Mouse (Mus musculus) heart, embryonic 16.5 days (tissue): ENCODE measurements around the gene Paqr3. TPM values are rescaled to one million over a fixed set of nuclear protein-coding genes. Genes with fewer than 3 reads are reported as not detected.

Experiments used
- ATAC-seq: fragments of 200-750 bp; cut with Nextera tagmentation; replicated peaks from 2 replicates; pipeline ENCODE4 v1.8.0; 2017; ENCODE audit warnings: moderate number of reproducible peaks; ENCODE audit not compliant: insufficient read depth, low FRiP score; ENCODE audit errors: extremely low read depth
- H3K27ac ChIP-seq: fragments of 300-500 bp; sonication (generic); 2 replicates; pipeline ENCODE4 v1.5.1; 2014; ENCODE audit warnings: mild to moderate bottlenecking, low read length, control low read depth, moderate library complexity
- H3K27me3 ChIP-seq: fragments of 300-500 bp; sonication (generic); 2 replicates; pipeline ENCODE4 v1.6.1; 2014; ENCODE audit warnings: low read length, mixed read lengths; ENCODE audit not compliant: control insufficient read depth, insufficient read depth
- H3K36me3 ChIP-seq: fragments of 300-500 bp; sonication (generic); 2 replicates; pipeline ENCODE4 v1.6.1; 2014; ENCODE audit not compliant: control insufficient read depth, insufficient read depth
- H3K4me1 ChIP-seq: fragments of 300-500 bp; sonication (generic); 2 replicates; pipeline ENCODE4 v1.6.1; 2014; ENCODE audit warnings: low read length, mixed read lengths; ENCODE audit not compliant: control insufficient read depth, insufficient read depth
- H3K4me2 ChIP-seq: fragments of 300-500 bp; sonication (generic); 2 replicates; pipeline ENCODE4 v1.6.1; 2014; ENCODE audit warnings: low read depth, mild to moderate bottlenecking, control low read depth, low read length
- H3K4me3 ChIP-seq: fragments of 300-500 bp; sonication (generic); 2 replicates; pipeline ENCODE4 v1.5.1; 2014; ENCODE audit warnings: mild to moderate bottlenecking, control low read depth, low read length
- H3K9ac ChIP-seq: fragments of 300-500 bp; sonication (generic); 2 replicates; pipeline ENCODE4 v1.6.1; 2014; ENCODE audit warnings: low read length, control low read depth
- H3K9me3 ChIP-seq: fragments of 300-500 bp; sonication (generic); replicated peaks from 2 replicates; pipeline ENCODE4 v1.6.1; 2016; ENCODE audit warnings: low read length; ENCODE audit not compliant: control insufficient read depth
- WGBS: fragments of 180-500 bp; shearing (Covaris S2); extraction: QIAGEN DNeasy Blood & Tissue Kit; methylation state at CpG from one replicate; pipeline ENCODE4 v1.1.7; 2014; 5-methylcytosine and 5-hydroxymethylcytosine counted together
- polyA plus RNA-seq: library from polyadenylated mRNA; unstranded; fragments of >200 nt; fragmentation: Nextera tagmentation; extraction: Ambion mirVana; gene quantifications from 2 replicates; pipeline ENCODE4 v1.2.1, GENCODE M21; 2015

The Paqr3 gene
- polyA plus RNA-seq, 1 experiment from 2014 or later, result 1.6 TPM

DNA sequence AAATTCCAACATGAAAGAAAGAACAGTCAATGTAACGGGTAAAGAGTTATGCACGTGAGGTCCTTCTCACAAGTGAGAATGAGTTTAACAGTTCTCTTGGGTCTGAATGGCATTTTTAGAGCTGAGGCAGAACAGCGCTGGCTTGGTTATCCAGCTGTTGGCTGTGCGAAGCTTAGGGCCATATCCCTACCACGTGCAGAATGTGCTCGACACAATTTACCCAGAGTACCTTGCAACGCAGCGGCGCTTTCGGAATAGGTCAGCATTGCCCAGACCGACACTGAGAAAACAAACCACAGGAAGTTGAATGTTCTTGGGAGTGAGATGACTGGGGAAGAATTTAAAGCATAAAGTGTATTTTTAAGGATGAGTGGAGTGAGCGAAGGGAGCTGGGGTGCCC lies 13.6 kb upstream of the Paqr3 start:
- no peaks in the 10 kb centered on the region for H3K36me3 ChIP-seq
- no peak overlapping the region for H3K27ac ChIP-seq
- H3K4me1 ChIP-seq, result no peaks in the 10 kb centered on the region
- H3K27me3 ChIP-seq, result peaks cover 7% of the 10 kb centered on the region
- no peak overlapping the region for H3K9ac ChIP-seq
- no peaks in the 10 kb centered on the region for H3K9me3 ChIP-seq
- 71% methylated on average over 12 of the region's 12 CpGs for whole genome bisulfite sequencing
- H3K4me2 ChIP-seq, result no peak overlapping the region
- no peak for ATAC-seq
- H3K4me3 ChIP-seq, result no peak overlapping the region

DNA sequence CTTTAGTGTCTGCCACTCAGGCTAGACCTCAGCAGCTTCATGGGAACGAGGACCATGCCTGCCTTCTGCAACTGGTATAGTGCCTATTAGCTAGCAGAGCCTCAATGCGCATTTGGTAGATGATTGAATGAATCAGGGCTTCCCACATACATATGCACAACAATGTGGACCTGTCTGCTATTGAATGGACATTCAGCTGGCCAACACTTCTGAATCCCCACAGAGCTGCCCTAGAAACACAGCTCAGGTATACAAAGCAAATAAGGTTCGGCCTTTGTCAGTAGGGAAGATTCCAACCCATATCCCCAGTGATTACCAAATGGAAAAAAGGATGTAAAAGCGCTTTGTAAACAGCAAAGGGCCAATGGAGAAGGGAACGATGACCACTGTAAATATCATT lies 699 bp downstream of the Paqr3 start:
- Histone ChIP-seq H3K27me3 (no peaks in the 10 kb centered on the region), H3K4me1 (peaks cover 6% of the 10 kb centered on the region), H3K4me3 (peak overlapping the region; percentile 74), H3K4me2 (peak overlapping the region; percentile 88), H3K36me3 (no peaks in the 10 kb centered on the region), H3K9me3 (no peaks in the 10 kb centered on the region), H3K9ac (peak overlapping the region; percentile 81), H3K27ac (no peak overlapping the region)
- ATAC-seq, result no peak
- 19% methylated on average over 5 of the region's 5 CpGs for WGBS

DNA sequence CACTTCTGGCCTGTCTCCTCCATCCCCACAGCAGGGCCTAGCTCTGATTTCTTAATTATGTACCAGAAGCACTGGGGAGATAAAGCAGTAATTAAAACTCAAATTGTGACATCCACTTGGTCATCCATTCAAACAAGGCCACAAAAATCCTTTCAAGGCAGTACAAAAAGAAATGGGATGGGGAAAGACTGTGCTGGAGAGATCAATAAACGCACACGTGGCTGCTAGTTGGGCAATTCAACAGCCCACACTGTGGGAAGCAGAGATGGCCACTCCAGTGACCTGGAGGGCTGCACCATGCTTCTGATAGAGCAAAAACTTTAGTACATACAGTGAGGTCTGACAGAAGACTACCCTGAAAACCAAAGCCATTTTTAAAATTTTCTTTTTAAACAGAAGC lies 1.3 kb downstream of the Paqr3 start:
- WGBS, result 67% methylated on average over 2 of the region's 2 CpGs
- no peaks in the 10 kb centered on the region for H3K36me3 ChIP-seq
- no peak overlapping the region for H3K9ac ChIP-seq
- no peaks in the 10 kb centered on the region for H3K27me3 ChIP-seq
- no peak overlapping the region for H3K4me3 ChIP-seq
- no peak overlapping the region for H3K4me2 ChIP-seq
- ATAC-seq, result no peak
- peaks cover 6% of the 10 kb centered on the region for H3K4me1 ChIP-seq
- H3K27ac ChIP-seq, result no peak overlapping the region
- H3K9me3 ChIP-seq, result no peaks in the 10 kb centered on the region

DNA sequence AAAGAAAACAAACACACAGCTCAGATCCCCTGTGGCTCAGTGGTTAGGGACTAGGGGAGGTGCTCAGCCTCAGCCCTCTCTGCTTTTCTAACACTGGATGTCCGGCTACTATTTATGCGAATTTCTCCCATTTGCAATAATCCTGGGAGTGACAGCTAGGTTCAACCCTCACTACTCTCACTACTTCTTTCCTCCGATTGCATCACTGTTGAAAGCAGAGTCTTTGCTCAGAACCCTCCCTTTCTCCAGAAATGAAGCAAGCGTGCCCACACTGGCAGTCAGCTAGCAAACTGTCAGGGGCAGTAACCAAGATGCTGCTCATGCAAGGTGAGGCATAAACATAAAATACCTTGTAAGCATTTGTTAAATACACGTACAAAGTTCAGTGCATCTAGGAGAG lies 3.1 kb downstream of the Paqr3 start:
- H3K4me1 ChIP-seq, result peaks cover 6% of the 10 kb centered on the region
- WGBS, result 84% methylated on average over 5 of the region's 5 CpGs
- H3K4me3 ChIP-seq, result no peak overlapping the region
- H3K27me3 ChIP-seq, result no peaks in the 10 kb centered on the region
- no peaks in the 10 kb centered on the region for H3K9me3 ChIP-seq
- ATAC-seq, result no peak
- no peak overlapping the region for H3K4me2 ChIP-seq
- no peak overlapping the region for H3K9ac ChIP-seq
- H3K36me3 ChIP-seq, result no peaks in the 10 kb centered on the region
- no peak overlapping the region for H3K27ac ChIP-seq

DNA sequence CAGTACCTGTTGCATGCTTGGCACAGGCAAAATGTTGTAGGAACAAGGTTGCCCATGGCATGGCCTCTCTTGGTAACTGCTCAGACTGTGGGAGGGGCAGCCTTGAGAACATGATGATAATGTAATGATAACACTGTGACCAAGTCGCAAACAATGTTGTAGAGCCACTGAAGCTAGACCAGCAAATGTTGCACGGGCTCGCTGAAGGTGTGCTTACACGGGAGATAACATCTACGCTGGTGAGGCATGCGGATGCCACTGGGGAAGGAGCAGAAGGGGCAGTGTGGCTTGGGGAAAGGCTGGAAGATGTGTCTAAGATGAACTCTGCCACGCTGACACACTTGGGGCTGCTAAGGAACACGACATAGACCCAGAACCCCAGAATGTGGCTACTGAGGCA lies 11.4 kb downstream of the Paqr3 start:
- no peaks in the 10 kb centered on the region for H3K27me3 ChIP-seq
- ATAC-seq, result no peak
- peaks cover 2% of the 10 kb centered on the region; the same call in 1 of the 2 replicates for H3K4me1 ChIP-seq
- H3K9me3 ChIP-seq, result no peaks in the 10 kb centered on the region
- H3K4me2 ChIP-seq, result no peak overlapping the region
- H3K9ac ChIP-seq, result no peak overlapping the region
- no peaks in the 10 kb centered on the region for H3K36me3 ChIP-seq
- no peak overlapping the region for H3K27ac ChIP-seq
- WGBS, result 88% methylated on average over 8 of the region's 8 CpGs
- no peak overlapping the region for H3K4me3 ChIP-seq

DNA sequence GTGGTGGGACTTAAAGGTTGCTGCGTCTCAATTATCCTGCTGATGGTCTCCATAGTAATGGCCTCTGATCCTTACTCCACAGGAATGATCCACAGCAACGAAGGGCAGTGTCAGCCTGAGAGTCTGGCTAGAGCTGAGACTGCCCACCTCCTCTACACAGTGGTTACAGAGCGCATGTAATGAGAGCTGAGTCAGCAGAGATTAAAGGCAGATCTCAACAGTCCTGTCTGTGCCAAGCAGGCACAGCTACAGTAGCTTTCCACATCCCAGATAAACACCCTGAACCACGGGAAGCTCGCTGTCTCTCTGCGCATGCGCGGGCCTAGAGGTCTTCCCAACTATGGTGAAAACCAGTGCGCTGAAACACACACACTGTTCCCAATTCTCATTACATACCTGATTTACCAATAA lies 13.8 kb downstream of the Paqr3 start:
- Histone ChIP-seq H3K4me3 (no peak overlapping the region), H3K9ac (no peak overlapping the region), H3K9me3 (no peaks in the 10 kb centered on the region), H3K27me3 (no peaks in the 10 kb centered on the region), H3K4me1 (peaks cover 2% of the 10 kb centered on the region; the same call in 1 of the 2 replicates), H3K27ac (no peak overlapping the region), H3K36me3 (no peaks in the 10 kb centered on the region), H3K4me2 (no peak overlapping the region)
- peak; percentile 41; the same call in 1 of the 2 replicates for ATAC-seq
- 58% methylated on average over 9 of the region's 9 CpGs for WGBS

DNA sequence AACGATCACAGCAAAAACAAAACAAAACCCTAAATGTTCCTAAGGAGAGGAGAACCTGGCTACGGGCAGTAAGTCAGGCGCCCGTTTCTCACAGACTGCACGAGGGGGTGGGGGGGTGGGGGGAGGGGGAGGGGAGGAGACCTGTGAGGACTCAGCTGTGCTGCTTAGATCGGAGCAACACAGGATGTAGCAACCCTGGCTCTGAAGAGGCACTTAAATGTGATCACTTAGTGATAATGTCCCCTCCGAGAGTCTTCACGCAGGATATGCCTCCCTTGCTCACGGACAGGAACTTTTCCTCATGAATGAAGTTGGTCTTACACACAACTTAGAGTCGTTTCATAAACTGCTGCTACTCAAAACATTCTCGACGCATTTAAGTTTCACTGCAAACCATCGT lies 16.1 kb downstream of the Paqr3 start:
- no peaks in the 10 kb centered on the region for H3K27me3 ChIP-seq
- ATAC-seq, result no peak
- H3K9me3 ChIP-seq, result no peaks in the 10 kb centered on the region
- H3K4me2 ChIP-seq, result no peak overlapping the region
- H3K4me1 ChIP-seq, result peaks cover 2% of the 10 kb centered on the region; the same call in 1 of the 2 replicates
- no peak overlapping the region for H3K4me3 ChIP-seq
- no peak overlapping the region for H3K9ac ChIP-seq
- no peak overlapping the region for H3K27ac ChIP-seq
- H3K36me3 ChIP-seq, result no peaks in the 10 kb centered on the region
- 42% methylated on average over 13 of the region's 13 CpGs for WGBS

DNA sequence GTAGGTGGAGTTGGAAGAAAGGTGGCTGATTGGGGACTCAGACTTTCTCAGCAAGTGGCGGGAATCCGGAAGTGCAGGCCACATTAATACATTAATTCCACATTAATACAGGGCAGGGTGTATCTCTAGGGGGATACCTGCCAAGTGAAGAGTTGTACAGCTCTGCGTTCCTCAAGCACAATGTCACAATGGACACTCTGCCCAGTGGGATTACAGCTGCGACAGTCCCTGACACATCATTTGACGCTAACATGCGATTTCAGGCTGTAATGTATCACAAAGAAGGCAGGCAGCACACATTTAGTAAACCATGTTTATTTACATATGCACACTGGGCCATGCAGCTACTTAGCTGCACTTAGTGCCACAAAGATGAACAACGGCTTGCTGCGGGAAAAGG lies 18.4 kb downstream of the Paqr3 start:
- no peaks in the 10 kb centered on the region for H3K9me3 ChIP-seq
- H3K27ac ChIP-seq, result no peak overlapping the region
- 76% methylated on average over 8 of the region's 8 CpGs for WGBS
- H3K4me1 ChIP-seq, result peaks cover 2% of the 10 kb centered on the region; the same call in 1 of the 2 replicates
- no peak overlapping the region for H3K4me3 ChIP-seq
- H3K4me2 ChIP-seq, result no peak overlapping the region
- no peak for ATAC-seq
- H3K36me3 ChIP-seq, result no peaks in the 10 kb centered on the region
- H3K27me3 ChIP-seq, result no peaks in the 10 kb centered on the region
- H3K9ac ChIP-seq, result no peak overlapping the region

DNA sequence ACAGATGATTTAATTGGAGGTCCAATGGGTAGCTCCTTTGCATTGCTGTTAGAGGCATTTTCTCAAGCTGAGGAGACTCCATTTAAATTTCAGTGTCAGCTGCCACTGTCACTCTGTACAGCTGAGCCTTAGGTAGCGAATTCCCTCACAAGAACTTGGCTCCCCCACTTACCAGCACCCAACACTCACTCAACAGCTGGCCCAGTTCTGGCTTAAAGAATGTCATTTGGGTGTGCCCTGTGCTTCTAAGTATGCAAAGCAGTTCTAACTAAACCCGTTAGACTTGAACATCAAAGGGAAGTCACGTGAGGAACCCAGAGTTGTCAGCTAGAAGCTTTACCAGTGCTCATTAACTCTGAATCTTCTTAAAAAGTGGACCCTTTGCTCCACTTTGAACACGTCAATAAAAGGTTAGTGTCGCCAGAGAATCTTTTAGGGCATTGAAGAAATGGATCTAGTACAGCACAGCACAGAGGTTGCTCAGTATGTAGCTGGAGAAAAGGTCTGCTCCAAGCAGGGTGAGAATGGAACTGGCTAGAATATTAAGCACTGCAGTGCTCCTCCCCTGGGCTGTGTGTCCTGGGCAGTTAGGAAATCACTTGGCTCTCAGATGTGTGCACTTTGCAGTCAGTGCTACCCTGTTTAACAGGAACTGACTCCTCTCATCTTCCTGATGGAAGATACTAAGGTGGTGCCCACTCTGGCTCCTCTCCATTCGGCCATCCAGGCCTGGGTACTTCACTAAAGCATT lies 21.2 kb downstream of the Paqr3 start:
- no peaks in the 10 kb centered on the region for H3K27me3 ChIP-seq
- H3K4me1 ChIP-seq, result no peaks in the 10 kb centered on the region
- no peak overlapping the region for H3K4me2 ChIP-seq
- 67% methylated on average over 6 of the region's 6 CpGs for WGBS
- no peak for ATAC-seq
- no peak overlapping the region for H3K27ac ChIP-seq
- peaks cover 6% of the 10 kb centered on the region for H3K36me3 ChIP-seq
- no peak overlapping the region for H3K9ac ChIP-seq
- no peak overlapping the region for H3K4me3 ChIP-seq
- no peaks in the 10 kb centered on the region for H3K9me3 ChIP-seq
